Mouse (Mus musculus) embryo, embryonic 10 days (tissue): ENCODE results near the gene Rai14.

Experiments
- DNase-seq: peaks from one replicate; pipeline ENCODE4 v3.0.0-alpha.2; 2015; ENCODE audit warnings: low spot score

Gene Rai14

GRCm38 (mm10) chr15:10720671-10721070 is 6.2 kb upstream of the Rai14 start:
- no peak for DNase-seq

- no peak for DNase-seq
Measured at GRCm38 (mm10) chr15:10720188-10720587, 5.8 kb upstream of the Rai14 start.

- DNase-seq: no peak
Measured at GRCm38 (mm10) chr15:10719511-10719910, 5.1 kb upstream of the Rai14 start.

- no peak for DNase-seq
Measured at GRCm38 (mm10) chr15:10718763-10719162, 4.3 kb upstream of the Rai14 start.

- no peak for DNase-seq
Measured at GRCm38 (mm10) chr15:10717284-10717683, 2.9 kb upstream of the Rai14 start.

GRCm38 (mm10) chr15:10715966-10716365 is 1.5 kb upstream of the Rai14 start:
- DNase-seq: no peak

- peak; percentile 79 for DNase-seq
Measured at GRCm38 (mm10) chr15:10715139-10715505, 698 bp upstream of the Rai14 start.

GRCm38 (mm10) chr15:10713626-10714316 is 653 bp downstream of the Rai14 start:
- DNase-seq: peak; percentile 49

GRCm38 (mm10) chr15:10713181-10713625 is 1.2 kb downstream of the Rai14 start:
- no peak for DNase-seq

- no peak for DNase-seq
Measured at GRCm38 (mm10) chr15:10712288-10712687, 2.1 kb downstream of the Rai14 start.

GRCm38 (mm10) chr15:10711231-10711630 is 3.2 kb downstream of the Rai14 start:
- DNase-seq: no peak

- DNase-seq: no peak
Measured at GRCm38 (mm10) chr15:10708591-10709272, 5.7 kb downstream of the Rai14 start.

- no peak for DNase-seq
Measured at GRCm38 (mm10) chr15:10707109-10707508, 7.3 kb downstream of the Rai14 start.

GRCm38 (mm10) chr15:10706414-10706813 is 8.0 kb downstream of the Rai14 start:
- DNase-seq: no peak

GRCm38 (mm10) chr15:10705752-10706151 is 8.7 kb downstream of the Rai14 start:
- no peak for DNase-seq

- no peak for DNase-seq
Measured at GRCm38 (mm10) chr15:10704328-10704727, 10.1 kb downstream of the Rai14 start.

- no peak for DNase-seq
Measured at GRCm38 (mm10) chr15:10701571-10701970, 12.9 kb downstream of the Rai14 start.

- no peak for DNase-seq
Measured at GRCm38 (mm10) chr15:10700891-10701466, 13.4 kb downstream of the Rai14 start.

GRCm38 (mm10) chr15:10696478-10697234 is 17.8 kb downstream of the Rai14 start:
- no peak for DNase-seq

- DNase-seq: no peak
Measured at GRCm38 (mm10) chr15:10692627-10693026, 21.8 kb downstream of the Rai14 start.

- DNase-seq: no peak
Measured at GRCm38 (mm10) chr15:10691481-10691880, 22.9 kb downstream of the Rai14 start.

- DNase-seq: no peak
Measured at GRCm38 (mm10) chr15:10690973-10691372, 23.5 kb downstream of the Rai14 start.

- no peak for DNase-seq
Measured at GRCm38 (mm10) chr15:10690219-10690618, 24.2 kb downstream of the Rai14 start.
